Mouse (Mus musculus): Measurements from ENCODE around the gene Atg13.

Gene Atg13

DNA sequence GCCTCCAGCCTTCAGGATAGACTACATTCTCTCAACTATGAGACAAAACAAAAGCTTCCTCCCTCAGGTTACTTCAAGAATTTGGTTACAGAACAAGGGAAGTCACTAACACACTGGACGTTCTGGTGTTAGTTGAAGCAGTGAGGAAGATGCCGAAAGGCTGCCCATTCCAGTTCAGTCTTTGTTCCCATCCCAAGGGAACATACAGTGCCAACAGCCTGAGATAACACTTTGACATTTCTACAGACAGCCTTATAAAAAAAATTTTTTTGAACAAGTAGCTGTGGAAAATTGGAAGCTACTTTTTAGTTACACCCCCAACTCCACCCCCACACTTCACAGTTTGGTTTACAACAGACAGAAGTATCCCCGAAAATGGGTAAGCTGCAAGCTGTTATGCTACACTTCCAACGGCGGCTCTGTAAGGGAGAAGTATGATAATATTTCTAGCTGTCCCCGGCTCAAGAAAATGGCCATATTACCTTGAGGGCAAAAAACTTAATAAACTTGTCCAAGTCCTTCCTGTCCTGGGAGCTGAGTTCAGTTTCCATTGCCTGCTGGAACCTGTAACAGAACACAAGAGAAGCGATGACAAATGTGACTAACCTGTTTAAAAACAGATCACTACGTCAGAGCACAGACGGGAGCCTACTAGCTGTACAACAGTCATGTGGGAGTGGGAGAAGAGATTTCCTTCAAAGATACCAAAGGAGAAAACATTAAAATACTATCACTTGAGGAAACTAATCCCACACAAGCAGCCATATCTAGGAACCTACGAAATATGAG, 14.7 kb downstream of the Atg13 start:
- DNase-seq (ENCODE audit: low read depth), result no peak

DNA sequence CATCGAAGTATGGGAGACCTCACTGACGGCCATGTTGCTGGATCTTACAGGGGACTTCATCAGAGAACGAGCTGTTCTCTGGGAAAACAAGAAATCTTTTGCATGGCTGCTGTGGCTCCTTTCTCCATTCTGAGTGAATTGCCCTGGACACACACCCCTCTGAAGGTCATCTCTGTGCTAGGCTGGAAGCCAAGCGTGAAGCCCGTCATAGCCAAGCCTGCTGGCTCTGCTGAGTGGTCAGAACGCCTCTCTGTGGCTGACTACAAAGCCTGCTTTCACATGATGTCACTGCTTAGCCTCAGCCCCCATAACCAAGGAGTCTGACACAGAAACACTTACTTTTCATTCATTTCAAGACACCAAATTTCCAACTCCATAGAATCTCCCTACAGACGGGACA, 20.9 kb downstream of the Atg13 start:
- no peak for DNase-seq (ENCODE audit: low read depth)

- DNase-seq (ENCODE audit: low read depth), result no peak
Observed at GRCm38 (mm10) chr2:91683919-91684318, 26.5 kb downstream of the Atg13 start.

GRCm38 (mm10) chr2:91682850-91683249, 27.5 kb downstream of the Atg13 start:
- peak; percentile 69 for DNase-seq (ENCODE audit: low read depth)

- no peak for DNase-seq (ENCODE audit: low read depth)
Observed at GRCm38 (mm10) chr2:91676961-91677360, 33.4 kb downstream of the Atg13 start.

- DNase-seq (ENCODE audit: low read depth), result no peak
Observed at GRCm38 (mm10) chr2:91676420-91676819, 34.0 kb downstream of the Atg13 start.

GRCm38 (mm10) chr2:91674895-91675294, 35.5 kb downstream of the Atg13 start:
- DNase-seq (ENCODE audit: low read depth), result no peak

GRCm38 (mm10) chr2:91673587-91673986, 36.8 kb downstream of the Atg13 start:
- DNase-seq (ENCODE audit: low read depth), result no peak

GRCm38 (mm10) chr2:91670038-91670437, 40.3 kb downstream of the Atg13 start:
- no peak for DNase-seq (ENCODE audit: low read depth)

DNA sequence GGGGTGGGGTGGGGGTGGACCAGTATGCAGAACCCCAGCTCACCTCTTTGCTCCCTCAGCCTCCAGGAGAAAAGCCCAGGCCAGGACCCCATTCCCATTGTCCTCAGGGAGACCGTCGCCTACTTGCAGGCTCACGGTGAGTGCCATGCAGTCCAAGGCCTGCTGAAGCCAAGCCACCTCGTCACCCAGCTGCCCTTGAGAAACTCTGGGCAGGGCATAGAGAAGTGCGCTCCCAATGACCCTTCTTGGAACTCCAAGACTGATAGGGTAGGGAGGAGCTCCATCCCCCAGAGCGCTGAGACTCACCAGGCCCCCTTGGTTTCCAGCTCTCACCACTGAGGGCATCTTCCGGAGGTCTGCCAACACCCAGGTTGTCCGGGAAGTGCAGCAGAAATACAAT, 41.0 kb downstream of the Atg13 start:
- no peak for DNase-seq (ENCODE audit: low read depth)

GRCm38 (mm10) chr2:91667747-91668146, 42.6 kb downstream of the Atg13 start:
- DNase-seq (ENCODE audit: low read depth), result no peak

- DNase-seq (ENCODE audit: low read depth), result no peak
Observed at GRCm38 (mm10) chr2:91666386-91666910, 43.9 kb downstream of the Atg13 start.

DNA sequence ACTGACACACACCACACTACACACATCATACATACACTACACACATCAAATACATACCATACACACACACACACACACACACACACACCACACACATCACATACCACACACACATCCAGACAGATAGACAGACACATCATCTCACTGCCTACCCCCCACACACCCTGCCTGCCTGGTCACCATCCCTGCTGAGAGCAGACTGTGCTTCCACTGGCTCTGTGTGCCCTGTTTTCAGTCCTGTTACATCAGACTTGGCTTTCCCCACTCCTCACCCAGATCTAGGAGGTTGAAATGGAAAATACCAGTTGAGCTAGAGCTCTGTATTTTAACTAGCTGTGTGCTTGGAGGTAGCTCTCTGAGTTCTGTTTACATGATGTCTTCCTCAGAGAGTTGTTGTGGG, 45.6 kb downstream of the Atg13 start:
- DNase-seq (ENCODE audit: low read depth), result no peak

DNA sequence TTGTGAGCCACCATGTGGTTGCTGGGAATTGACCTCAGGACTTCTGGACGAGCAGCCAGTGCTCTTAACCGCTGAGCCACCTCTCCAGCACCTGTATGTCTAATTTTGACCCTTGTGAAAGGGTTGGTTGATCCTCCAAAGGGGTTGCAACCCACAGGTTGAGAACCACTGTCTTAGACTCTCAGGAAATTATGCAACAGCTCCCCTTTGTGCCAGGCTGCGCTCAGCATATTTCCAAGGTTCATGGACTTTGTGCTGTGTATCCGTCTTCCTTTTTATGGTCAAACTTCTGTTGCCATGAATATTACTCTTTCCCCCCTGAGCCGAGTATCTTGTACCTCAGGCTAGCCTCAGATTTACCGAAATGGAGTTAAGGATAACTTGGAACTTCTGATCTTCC, 49.4 kb downstream of the Atg13 start:
- no peak for DNase-seq (ENCODE audit: low read depth)

GRCm38 (mm10) chr2:91659657-91660056, 50.7 kb downstream of the Atg13 start:
- DNase-seq (ENCODE audit: low read depth), result no peak

GRCm38 (mm10) chr2:91656774-91657173, 53.6 kb downstream of the Atg13 start:
- DNase-seq (ENCODE audit: low read depth), result no peak

DNA sequence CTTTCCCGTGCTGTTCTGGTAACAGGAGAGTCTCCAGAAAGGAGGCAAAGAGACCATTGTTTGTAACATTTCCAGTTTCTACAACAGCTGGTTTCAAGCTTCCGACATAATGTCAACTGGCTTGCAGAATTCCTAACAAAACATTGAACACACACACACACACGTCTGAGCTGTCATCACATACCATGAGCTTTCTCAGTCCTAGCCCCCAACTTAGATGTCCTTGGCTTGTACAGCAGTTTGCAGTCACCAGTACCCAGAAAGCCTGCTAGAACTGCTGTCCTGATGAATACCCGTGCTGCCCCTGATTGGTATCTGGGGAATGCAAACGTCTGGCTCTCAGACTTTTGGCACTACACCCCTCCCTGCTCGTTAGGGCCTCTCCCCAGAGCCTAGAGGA, 54.5 kb downstream of the Atg13 start:
- no peak for DNase-seq (ENCODE audit: low read depth)

GRCm38 (mm10) chr2:91655388-91655787, 55.0 kb downstream of the Atg13 start:
- DNase-seq (ENCODE audit: low read depth), result no peak

- no peak for DNase-seq (ENCODE audit: low read depth)
Observed at GRCm38 (mm10) chr2:91652863-91653262, 57.5 kb downstream of the Atg13 start.

GRCm38 (mm10) chr2:91651458-91652258, 58.7 kb downstream of the Atg13 start:
- no peak for DNase-seq (ENCODE audit: low read depth)

GRCm38 (mm10) chr2:91650360-91650995, 59.9 kb downstream of the Atg13 start:
- no peak for DNase-seq (ENCODE audit: low read depth)

- DNase-seq (ENCODE audit: low read depth), result peak; percentile 100
Observed at GRCm38 (mm10) chr2:91649553-91650359, 60.6 kb downstream of the Atg13 start, which contains the start of the genes Zfp408 and Arhgap1. TSS of gene Zfp408 (minus strand) at chr2:91649791. TSS of gene Arhgap1 (plus strand) at chr2:91649860.

Data from 416B (cell line).